Mouse (Mus musculus) midbrain, embryonic 16.5 days (tissue): ENCODE measurements at regions not wholly inside any gene's neighbourhood (a gene's known extent, or its start where the extent isn't known, plus 50 kb on each side); places are given as distances from the start of the nearest gene placed in this dataset.

ENCODE experiments used
- ATAC-seq: fragments of 200-750 bp; cut with Nextera tagmentation; 2 replicates; pipeline ENCODE4 v1.8.0; 2017; ENCODE audit warnings: moderate TSS enrichment
- H3K27ac ChIP-seq: fragments of 300-500 bp; sonication (generic); 2 replicates; pipeline ENCODE4 v1.5.1; 2014; ENCODE audit warnings: mild to moderate bottlenecking, low read length, mixed read lengths
- H3K27me3 ChIP-seq: fragments of 300-500 bp; sonication (generic); 2 replicates; pipeline ENCODE4 v1.6.1; 2014; ENCODE audit warnings: low read depth, low read length, mixed read lengths; ENCODE audit not compliant: control insufficient read depth, insufficient read depth
- H3K36me3 ChIP-seq: fragments of 300-500 bp; sonication (generic); 2 replicates; pipeline ENCODE4 v1.6.1; 2014; ENCODE audit warnings: mild to moderate bottlenecking, low read length, moderate library complexity, mixed read lengths; ENCODE audit not compliant: control insufficient read depth, insufficient read depth
- H3K4me1 ChIP-seq: fragments of 300-500 bp; sonication (generic); 2 replicates; pipeline ENCODE4 v1.6.1; 2014; ENCODE audit warnings: mild to moderate bottlenecking, low read length, mixed read lengths; ENCODE audit not compliant: control insufficient read depth, insufficient read depth
- H3K4me2 ChIP-seq: fragments of 300-500 bp; sonication (generic); 2 replicates; pipeline ENCODE4 v1.6.1; 2014; ENCODE audit warnings: mild to moderate bottlenecking, low read length, mixed read lengths
- H3K4me3 ChIP-seq: fragments of 300-500 bp; sonication (generic); 2 replicates; pipeline ENCODE4 v1.5.1; 2014; ENCODE audit warnings: low read depth, mild to moderate bottlenecking, low read length, moderate library complexity, mixed read lengths
- H3K9ac ChIP-seq: fragments of 300-500 bp; sonication (generic); 2 replicates; pipeline ENCODE4 v1.6.1; 2014; ENCODE audit warnings: low read depth, low read length, mixed read lengths
- H3K9me3 ChIP-seq: fragments of 300-500 bp; sonication (generic); replicated peaks from 2 replicates; pipeline ENCODE4 v1.6.1; 2014; ENCODE audit warnings: mild to moderate bottlenecking, low read length, mixed read lengths; ENCODE audit not compliant: control insufficient read depth, poor library complexity, severe bottlenecking
- WGBS: fragments of 180-500 bp; shearing (Covaris S2); extraction: QIAGEN DNeasy Blood & Tissue Kit; methylation state at CpG from one replicate; pipeline ENCODE4 v1.1.7; 2014; 5-methylcytosine and 5-hydroxymethylcytosine counted together

DNA sequence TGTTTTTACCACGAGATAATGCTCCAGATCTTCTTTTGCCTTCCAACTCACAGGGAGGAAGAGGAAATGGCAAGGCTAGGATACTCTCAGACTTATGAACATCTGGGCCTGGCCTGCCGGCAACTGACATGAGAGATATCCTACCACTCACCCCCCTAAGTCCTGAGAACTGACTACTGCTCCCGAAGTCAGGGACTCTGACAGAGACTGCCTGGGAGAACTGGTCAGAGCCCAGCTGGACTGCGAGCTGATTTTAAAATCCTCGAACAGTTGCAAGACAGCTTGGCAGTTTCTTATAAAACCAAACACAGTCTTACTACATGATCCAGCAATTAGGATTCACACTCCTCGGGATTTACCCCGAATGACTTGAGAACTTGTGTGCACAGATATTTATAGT, 211.4 kb downstream of the Lyplal1 start:
- Histone ChIP-seq H3K9me3 (no peaks in the 10 kb centered on the region), H3K4me2 (no peak overlapping the region), H3K9ac (no peak overlapping the region), H3K27me3 (no peaks in the 10 kb centered on the region), H3K4me3 (no peak overlapping the region), H3K4me1 (no peaks in the 10 kb centered on the region), H3K27ac (no peak overlapping the region), H3K36me3 (no peaks in the 10 kb centered on the region)
- no peak for ATAC-seq
- WGBS, result 88% methylated on average over 7 of the region's 7 CpGs

- Histone ChIP-seq H3K4me3 (no peak overlapping the region), H3K9me3 (no peaks in the 10 kb centered on the region), H3K27ac (no peak overlapping the region), H3K27me3 (no peaks in the 10 kb centered on the region), H3K4me1 (no peaks in the 10 kb centered on the region), H3K36me3 (no peaks in the 10 kb centered on the region), H3K4me2 (no peak overlapping the region), H3K9ac (no peak overlapping the region)
- WGBS, result 73% methylated on average over 2 of the region's 2 CpGs
- ATAC-seq, result no peak
Measured at GRCm38 (mm10) chr1:185915579-185915978, 201.5 kb downstream of the Lyplal1 start.

DNA sequence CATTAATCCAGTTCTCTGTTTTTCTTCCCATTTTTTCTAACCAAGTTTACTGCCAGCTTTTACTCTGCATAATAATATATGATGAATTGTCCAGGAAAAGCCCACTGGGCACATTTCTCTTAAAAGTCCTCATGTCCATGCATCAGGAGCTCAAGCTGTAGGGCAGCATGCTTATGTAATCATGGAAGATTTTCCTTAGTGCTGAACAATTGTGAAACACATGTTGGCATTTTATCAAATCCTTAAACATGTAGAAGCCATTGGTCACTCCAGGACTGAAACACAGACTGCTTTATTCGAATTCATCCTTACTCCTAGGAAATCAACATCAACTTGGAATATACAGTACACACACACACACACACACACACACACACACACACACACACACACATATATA, 198.4 kb downstream of the Lyplal1 start:
- H3K9ac ChIP-seq, result no peak overlapping the region
- H3K4me3 ChIP-seq, result no peak overlapping the region
- H3K4me2 ChIP-seq, result no peak overlapping the region
- no peaks in the 10 kb centered on the region for H3K27me3 ChIP-seq
- H3K27ac ChIP-seq, result no peak overlapping the region
- no peaks in the 10 kb centered on the region for H3K4me1 ChIP-seq
- no peak for ATAC-seq
- H3K9me3 ChIP-seq, result no peaks in the 10 kb centered on the region
- no peaks in the 10 kb centered on the region for H3K36me3 ChIP-seq
- whole genome bisulfite sequencing, result 73% methylated on average over 1 of the region's 1 CpGs

- Histone ChIP-seq H3K27me3 (no peaks in the 10 kb centered on the region), H3K36me3 (no peaks in the 10 kb centered on the region), H3K9ac (no peak overlapping the region), H3K27ac (no peak overlapping the region), H3K4me1 (no peaks in the 10 kb centered on the region), H3K9me3 (peaks cover 3% of the 10 kb centered on the region; the same call in 1 of the 2 replicates), H3K4me2 (no peak overlapping the region), H3K4me3 (no peak overlapping the region)
- WGBS, result 77% methylated on average over 2 of the region's 2 CpGs
- no peak for ATAC-seq
Measured at GRCm38 (mm10) chr1:185923723-185924122, 193.4 kb downstream of the Lyplal1 start.

GRCm38 (mm10) chr1:185929000-185929399, 188.1 kb downstream of the Lyplal1 start:
- peaks cover 3% of the 10 kb centered on the region; the same call in 1 of the 2 replicates for H3K9me3 ChIP-seq
- no peaks in the 10 kb centered on the region for H3K27me3 ChIP-seq
- no peak overlapping the region for H3K4me3 ChIP-seq
- no peak overlapping the region for H3K27ac ChIP-seq
- WGBS, result 13% methylated on average over 2 of the region's 2 CpGs
- no peaks in the 10 kb centered on the region for H3K36me3 ChIP-seq
- no peak overlapping the region for H3K4me2 ChIP-seq
- H3K9ac ChIP-seq, result no peak overlapping the region
- no peaks in the 10 kb centered on the region for H3K4me1 ChIP-seq
- no peak for ATAC-seq

DNA sequence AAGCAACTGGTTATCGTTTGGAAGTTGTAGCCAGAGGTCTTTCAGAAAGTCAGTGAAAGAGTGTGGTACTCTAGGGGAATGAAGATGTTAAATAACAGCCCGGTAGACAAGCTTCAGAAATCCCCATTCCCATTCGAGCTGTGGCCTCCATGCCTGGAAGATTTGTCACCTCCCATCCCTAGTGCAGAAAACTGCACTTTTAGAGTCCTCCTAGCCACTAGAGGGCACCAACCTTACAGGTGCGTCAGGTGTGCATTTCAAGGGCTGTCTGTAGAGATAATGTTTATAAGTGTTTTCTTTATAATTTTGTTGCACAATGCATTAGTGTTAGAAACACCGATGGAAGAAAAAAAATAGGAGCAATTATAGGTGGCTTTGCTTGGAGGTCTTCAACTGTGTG, 187.3 kb downstream of the Lyplal1 start:
- Histone ChIP-seq H3K9ac (no peak overlapping the region), H3K27ac (no peak overlapping the region), H3K4me3 (no peak overlapping the region), H3K27me3 (no peaks in the 10 kb centered on the region), H3K9me3 (peaks cover 3% of the 10 kb centered on the region; the same call in 1 of the 2 replicates), H3K4me2 (no peak overlapping the region), H3K4me1 (no peaks in the 10 kb centered on the region), H3K36me3 (no peaks in the 10 kb centered on the region)
- no peak for ATAC-seq
- WGBS, result 88% methylated on average over 5 of the region's 5 CpGs

DNA sequence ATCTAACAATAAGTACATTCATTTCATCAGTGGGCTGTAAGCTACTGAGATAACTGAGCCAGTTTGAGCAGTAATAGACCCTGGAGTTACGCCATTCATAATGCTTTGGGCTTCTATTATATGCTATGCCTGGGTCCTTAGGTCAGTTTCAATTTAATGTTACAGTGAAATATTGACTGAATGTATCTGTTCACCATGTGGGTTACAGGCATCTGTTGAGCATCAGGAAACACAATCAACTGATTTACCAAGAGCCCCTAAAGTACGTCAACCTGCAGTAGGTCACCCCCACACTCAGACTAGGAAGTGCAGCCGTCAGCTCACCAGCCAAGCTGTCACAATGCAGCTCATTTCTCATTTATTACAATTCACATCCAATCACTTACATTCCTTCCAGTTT, 183.5 kb downstream of the Lyplal1 start:
- Histone ChIP-seq H3K9me3 (no peaks in the 10 kb centered on the region), H3K27ac (no peak overlapping the region), H3K27me3 (no peaks in the 10 kb centered on the region), H3K4me2 (no peak overlapping the region), H3K4me1 (no peaks in the 10 kb centered on the region), H3K9ac (no peak overlapping the region), H3K36me3 (no peaks in the 10 kb centered on the region), H3K4me3 (no peak overlapping the region)
- 91% methylated on average over 3 of the region's 3 CpGs for WGBS
- no peak for ATAC-seq

DNA sequence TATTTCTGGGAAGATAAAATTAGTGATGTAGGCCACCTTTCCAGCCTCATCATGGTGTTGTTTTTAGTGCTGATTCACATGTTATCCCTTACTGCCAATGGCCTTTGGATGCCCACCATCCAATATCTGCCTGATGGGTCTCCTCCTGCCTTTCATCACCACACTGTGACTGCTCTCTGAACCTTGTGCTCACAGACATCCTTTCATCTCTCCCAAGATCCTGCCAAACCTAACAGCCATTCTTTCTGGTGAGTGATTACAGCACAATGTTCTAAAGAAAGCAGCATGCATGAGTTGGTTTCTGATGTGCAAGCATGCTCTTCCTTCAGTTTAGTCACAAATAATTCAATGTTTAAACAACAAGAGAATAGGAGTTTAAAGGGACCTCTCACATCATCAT, 180.1 kb downstream of the Lyplal1 start:
- H3K27me3 ChIP-seq, result no peaks in the 10 kb centered on the region
- H3K36me3 ChIP-seq, result no peaks in the 10 kb centered on the region
- no peaks in the 10 kb centered on the region for H3K4me1 ChIP-seq
- no peaks in the 10 kb centered on the region for H3K9me3 ChIP-seq
- no peak overlapping the region for H3K9ac ChIP-seq
- no peak overlapping the region for H3K4me3 ChIP-seq
- ATAC-seq, result no peak
- no peak overlapping the region for H3K27ac ChIP-seq
- no peak overlapping the region for H3K4me2 ChIP-seq

DNA sequence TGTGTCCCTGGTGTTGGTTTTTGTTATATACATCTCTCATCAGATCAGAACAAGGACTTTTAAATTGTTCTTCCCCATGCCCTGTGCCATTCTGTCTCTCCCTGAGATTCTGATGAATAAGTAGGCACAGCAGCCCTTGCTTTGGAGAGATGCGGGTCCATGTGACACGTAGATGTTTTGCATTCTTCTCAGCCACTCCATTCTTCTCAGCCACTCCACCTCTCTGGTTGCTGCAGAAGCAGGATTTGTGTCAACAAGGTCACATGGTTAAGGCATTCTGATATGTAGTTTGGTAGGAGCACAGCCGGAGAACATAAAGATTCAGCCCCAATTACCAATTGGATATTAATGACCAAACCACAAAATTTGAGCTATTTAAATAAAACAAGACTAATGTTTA, 177.2 kb downstream of the Lyplal1 start:
- no peak for ATAC-seq
- Histone ChIP-seq H3K4me3 (no peak overlapping the region), H3K27ac (no peak overlapping the region), H3K9ac (no peak overlapping the region), H3K36me3 (no peaks in the 10 kb centered on the region), H3K4me2 (no peak overlapping the region), H3K9me3 (no peaks in the 10 kb centered on the region), H3K27me3 (no peaks in the 10 kb centered on the region), H3K4me1 (no peaks in the 10 kb centered on the region)
- 80% methylated on average over 3 of the region's 3 CpGs for WGBS

DNA sequence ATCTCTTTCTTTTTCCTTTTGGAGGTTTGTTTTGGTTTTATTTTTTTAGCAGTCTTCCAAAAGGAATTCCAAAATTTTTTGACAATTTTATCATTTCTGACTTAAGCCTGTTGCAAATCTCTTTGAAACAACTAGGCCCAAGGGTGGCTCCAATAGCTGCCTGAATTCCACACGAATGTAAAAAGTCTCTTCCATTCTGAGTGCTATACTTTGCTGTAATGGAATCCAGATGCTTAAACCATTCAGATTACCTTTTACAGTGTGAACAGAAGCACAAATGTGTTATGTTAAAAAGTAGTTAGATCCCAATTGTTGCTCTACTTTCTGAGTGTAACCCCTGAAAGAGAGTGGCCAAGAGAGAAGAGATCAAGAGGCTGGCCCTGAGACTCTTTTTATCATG, 176.6 kb downstream of the Lyplal1 start:
- Histone ChIP-seq H3K9me3 (no peaks in the 10 kb centered on the region), H3K4me2 (no peak overlapping the region), H3K4me1 (no peaks in the 10 kb centered on the region), H3K27ac (no peak overlapping the region), H3K9ac (no peak overlapping the region), H3K36me3 (no peaks in the 10 kb centered on the region), H3K4me3 (no peak overlapping the region), H3K27me3 (no peaks in the 10 kb centered on the region)
- ATAC-seq, result no peak
- 77% methylated on average over 1 of the region's 1 CpGs for WGBS
